Mouse (Mus musculus) brain, adult 2 months (tissue): ENCODE measurements around the gene 2210010C04Rik.

Experiments used
- DNase-seq: peaks from one replicate; pipeline ENCODE4 v3.0.0; 2011; ENCODE audit warnings: low read depth, low spot score

Gene 2210010C04Rik

GRCm38 (mm10) chr6:41035409-41035808 is at the start of gene 2210010C04Rik:
Gene 2210010C04Rik, minus strand, starts transcription at chr6:41035509.
- no peak for DNase-seq

- DNase-seq: no peak
Measured at GRCm38 (mm10) chr6:41080121-41080520, 44.8 kb upstream of the 2210010C04Rik start.

GRCm38 (mm10) chr6:41078539-41079303 is 43.4 kb upstream of the 2210010C04Rik start:
- peak; percentile 60 for DNase-seq

- DNase-seq: no peak
Measured at GRCm38 (mm10) chr6:41075753-41076152, 40.4 kb upstream of the 2210010C04Rik start.

- peak; percentile 74 for DNase-seq
Measured at GRCm38 (mm10) chr6:41063332-41063731, 28.0 kb upstream of the 2210010C04Rik start.

GRCm38 (mm10) chr6:41062746-41063145 is 27.4 kb upstream of the 2210010C04Rik start:
- DNase-seq: no peak

GRCm38 (mm10) chr6:41062081-41062480 is 26.8 kb upstream of the 2210010C04Rik start:
- no peak for DNase-seq

GRCm38 (mm10) chr6:41061085-41061484 is 25.8 kb upstream of the 2210010C04Rik start:
- DNase-seq: no peak

- peak; percentile 69 for DNase-seq
Measured at GRCm38 (mm10) chr6:41057653-41058052, 22.3 kb upstream of the 2210010C04Rik start.

- peak; percentile 65 for DNase-seq
Measured at GRCm38 (mm10) chr6:41055581-41055980, 20.3 kb upstream of the 2210010C04Rik start.

- no peak for DNase-seq
Measured at GRCm38 (mm10) chr6:41054379-41054778, 19.1 kb upstream of the 2210010C04Rik start.

- DNase-seq: no peak
Measured at GRCm38 (mm10) chr6:41051824-41052223, 16.5 kb upstream of the 2210010C04Rik start.

- peak; percentile 74 for DNase-seq
Measured at GRCm38 (mm10) chr6:41048602-41049001, 13.3 kb upstream of the 2210010C04Rik start.

GRCm38 (mm10) chr6:41047961-41048360 is 12.7 kb upstream of the 2210010C04Rik start:
- no peak for DNase-seq

- no peak for DNase-seq
Measured at GRCm38 (mm10) chr6:41047202-41047601, 11.9 kb upstream of the 2210010C04Rik start.

GRCm38 (mm10) chr6:41046553-41046952 is 11.2 kb upstream of the 2210010C04Rik start:
- DNase-seq: no peak

GRCm38 (mm10) chr6:41044753-41045152 is 9.4 kb upstream of the 2210010C04Rik start:
- no peak for DNase-seq

- no peak for DNase-seq
Measured at GRCm38 (mm10) chr6:41044314-41044713, 9.0 kb upstream of the 2210010C04Rik start.

- no peak for DNase-seq
Measured at GRCm38 (mm10) chr6:41032802-41033201, 2.5 kb downstream of the 2210010C04Rik start.

- DNase-seq: peak; percentile 50
Measured at GRCm38 (mm10) chr6:41032231-41032630, 3.1 kb downstream of the 2210010C04Rik start.

GRCm38 (mm10) chr6:41030821-41031220 is 4.5 kb downstream of the 2210010C04Rik start:
- no peak for DNase-seq

GRCm38 (mm10) chr6:41027053-41027452 is 8.3 kb downstream of the 2210010C04Rik start:
- peak; percentile 21 for DNase-seq

- DNase-seq: no peak
Measured at GRCm38 (mm10) chr6:41025873-41026650, 9.2 kb downstream of the 2210010C04Rik start.
